Mouse (Mus musculus) T-cell, adult 66 days (primary cell): ENCODE data around the gene Morf4l2. TPM values are rescaled to one million over a fixed set of nuclear protein-coding genes. Genes with fewer than 3 reads are reported as not detected.

Experiments used
- total RNA-seq, 2 experiments: library from RNA; stranded (reverse); gene quantifications; 3 replicates in 1 of 2; 4 replicates in 1 of 2; pipeline ENCODE4 v1.2.4; 2023

Gene Morf4l2
- total RNA-seq, result 100 to 1,000 TPM; 108 to 113 TPM

DNA sequence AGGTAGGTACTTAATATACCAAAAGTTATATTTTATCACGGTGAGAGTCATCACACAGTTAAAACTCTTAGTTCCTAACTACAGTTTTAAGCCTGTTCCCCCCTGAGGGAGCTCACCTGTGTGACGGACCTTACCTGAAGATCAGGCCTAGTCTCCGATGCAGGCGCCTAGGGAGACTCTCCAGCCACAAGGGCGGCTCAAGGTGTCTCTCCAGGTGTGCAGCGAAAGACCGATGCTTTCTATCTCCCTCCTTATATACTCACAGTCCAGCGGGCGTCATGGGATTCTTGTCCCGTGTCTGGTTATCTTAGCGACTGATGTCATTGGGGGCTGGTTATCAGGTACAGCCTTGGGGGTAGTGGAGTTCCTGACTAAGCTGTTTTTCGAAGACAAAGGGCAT is at the start of gene Morf4l2:
Gene Morf4l2, minus strand, starts transcription at position 232 of the 400 bp plus-strand sequence.

DNA sequence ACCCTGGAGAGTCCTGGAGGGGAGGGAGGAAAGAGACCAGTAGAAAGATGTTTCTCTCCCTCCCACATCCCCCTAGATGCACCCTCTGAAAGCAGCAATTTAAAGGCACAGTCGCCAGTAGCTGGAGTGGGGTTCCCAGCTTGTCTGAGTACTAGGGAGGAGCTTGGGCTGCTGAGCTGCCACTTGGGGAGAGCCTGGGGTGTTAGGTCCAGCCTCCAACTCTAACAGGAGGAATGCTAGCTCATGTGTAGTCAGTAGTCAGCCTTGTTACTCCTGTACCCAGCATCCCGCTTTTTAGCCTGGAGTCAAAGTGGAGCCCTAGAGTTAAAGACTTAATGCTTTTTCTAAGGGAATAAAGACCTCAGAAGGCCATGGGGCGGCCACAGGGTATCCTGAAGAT is 36.6 kb upstream of the Morf4l2 start, which contains the start of gene Glra4:
Gene Glra4, minus strand, starts transcription at position 101 of the 400 bp plus-strand sequence.

DNA sequence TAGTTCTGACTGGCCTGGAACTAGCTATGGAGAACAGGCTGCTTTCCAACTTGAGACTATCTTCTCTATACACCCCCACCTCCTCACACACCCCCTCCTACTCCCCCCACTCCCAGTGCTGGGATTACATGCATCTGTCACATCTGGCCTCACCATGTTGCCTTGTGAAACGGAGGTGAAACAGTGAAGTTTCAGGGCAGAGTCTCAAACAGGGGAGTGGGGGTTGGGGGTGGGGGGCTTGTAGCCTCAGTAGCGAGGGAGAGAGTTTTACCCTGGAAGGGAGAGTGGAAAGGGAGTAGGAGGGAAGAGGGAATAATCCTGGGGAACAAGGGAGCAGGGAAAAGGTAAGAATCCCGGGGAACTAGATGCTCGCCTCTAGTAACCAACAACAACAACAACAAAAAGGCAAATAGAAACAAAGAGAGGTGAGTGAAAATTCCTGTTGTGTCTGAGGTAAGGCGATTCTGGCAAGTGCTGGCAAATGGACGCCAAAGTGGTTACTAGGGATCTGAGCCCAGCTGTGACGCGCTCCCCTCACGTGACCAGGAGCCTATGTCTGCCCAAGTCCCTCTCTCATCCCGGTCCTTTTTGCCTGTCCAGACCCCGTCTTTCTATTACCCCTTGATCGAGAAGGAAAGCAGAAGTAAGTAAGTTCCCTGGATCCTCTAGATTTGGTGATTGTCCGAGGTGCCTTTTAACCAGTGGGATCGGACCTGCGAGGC is 35.9 kb downstream of the Morf4l2 start, which contains the start of gene Tceal1:
Gene Tceal1, plus strand, starts transcription at position 537 of the 722 bp plus-strand sequence.

Other genes with a start within 250 kb of the Morf4l2 start
- not detected for gene Kir3dl1, start 225.7 kb downstream of the Morf4l2 start, total RNA-seq
- gene Kir3dl2, start 199.6 kb downstream of the Morf4l2 start, total RNA-seq, result not detected
- gene Tceal3, start 152.8 kb downstream of the Morf4l2 start, total RNA-seq, result not detected
- not detected for gene Tceal1, start 35.7 kb downstream of the Morf4l2 start, total RNA-seq
- not detected for gene Glra4, start 36.5 kb upstream of the Morf4l2 start, total RNA-seq
- 1 to 10 TPM; 3.6 to 5.2 TPM for gene Plp1, start 79.0 kb upstream of the Morf4l2 start, total RNA-seq
- not detected for gene Rab9b, start 125.1 kb upstream of the Morf4l2 start, total RNA-seq
- not detected for gene H2bfm, start 183.6 kb upstream of the Morf4l2 start, total RNA-seq
- 10 to 100 TPM; 14.1 to 21.9 TPM for gene Tmsb15b2, start 231.8 kb upstream of the Morf4l2 start, total RNA-seq
- 1 to 10 TPM in 1 of 2 experiments, not detected in 1; 1.1 TPM for gene Tmsb15l, start 233.2 kb upstream of the Morf4l2 start, total RNA-seq
- gene Tmsb15b1, start 233.2 kb upstream of the Morf4l2 start, total RNA-seq, result 10 to 100 TPM in 1 of 2 experiments, 1 to 10 TPM in 1; 1.7 to 16.1 TPM
- gene Zcchc18, start 249.5 kb upstream of the Morf4l2 start, total RNA-seq, result 1 to 10 TPM; 6.4 to 6.9 TPM